Mouse (Mus musculus) right cerebral cortex, postnatal 10 days (tissue): Measurements from ENCODE around the gene Noto.

ENCODE experiments used
- DNase-seq, 2 experiments: peaks; one replicate each; pipeline ENCODE4 v3.0.0; 2021; ENCODE audit warnings: low spot score in 2 of 2

Gene Noto

GRCm38 (mm10) chr6:85475581-85475980, 51.9 kb downstream of the Noto start:
- no peak for DNase-seq

GRCm38 (mm10) chr6:85477366-85477917, 53.8 kb downstream of the Noto start:
- no peak for DNase-seq

- no peak for DNase-seq
Observed at GRCm38 (mm10) chr6:85478416-85478815, 54.7 kb downstream of the Noto start.
